Mouse (Mus musculus) WW6 (cell line): Measurements from ENCODE around the gene Trim2.

Experiments used
- DNase-seq: peaks from one replicate; pipeline ENCODE4 v3.0.0-alpha.2; 2013; ENCODE audit warnings: low read depth, low spot score

Trim2 gene

DNA sequence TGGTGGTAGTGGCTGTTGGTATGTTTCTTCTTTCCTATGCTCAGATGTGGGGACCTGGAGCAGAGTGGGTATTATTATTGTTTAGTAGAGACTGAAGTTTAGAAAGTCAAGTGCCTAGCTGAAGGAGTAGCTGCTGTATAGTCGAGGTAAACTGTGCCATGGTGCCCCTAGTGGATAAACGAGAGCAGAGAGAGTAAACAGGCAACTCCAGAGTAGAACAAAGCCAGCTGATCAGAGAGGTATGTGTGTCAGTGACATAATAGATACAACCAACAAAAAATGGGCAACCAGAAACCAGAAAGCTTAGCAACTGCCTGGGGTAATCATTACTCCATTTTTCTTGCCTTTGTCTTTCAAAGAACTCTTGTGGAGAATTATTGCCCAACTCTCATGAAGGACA lies 81.7 kb downstream of the Trim2 start:
- no peak for DNase-seq

DNA sequence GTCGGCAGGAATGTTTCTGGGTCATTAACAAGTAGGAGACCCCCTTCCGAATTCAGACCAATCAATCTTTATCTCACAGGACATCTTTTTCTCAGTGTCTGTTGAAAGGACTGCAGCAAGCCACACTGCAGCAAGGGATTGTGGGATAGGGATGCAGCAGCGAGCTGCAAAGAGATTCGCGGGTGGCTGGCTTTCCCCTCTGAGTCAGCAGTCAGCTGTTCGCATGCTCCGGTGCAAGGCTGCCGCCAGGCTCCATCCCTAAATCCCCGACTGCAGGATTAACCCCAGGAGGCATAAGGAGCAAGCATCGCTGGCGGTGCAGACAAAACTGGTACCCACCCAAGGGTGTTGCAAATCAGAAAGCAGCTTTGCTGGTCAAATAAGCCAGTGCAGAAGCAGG lies 85.9 kb downstream of the Trim2 start:
- DNase-seq, result no peak

GRCm38 (mm10) chr3:84220326-84220725 lies 86.4 kb downstream of the Trim2 start:
- no peak for DNase-seq

DNA sequence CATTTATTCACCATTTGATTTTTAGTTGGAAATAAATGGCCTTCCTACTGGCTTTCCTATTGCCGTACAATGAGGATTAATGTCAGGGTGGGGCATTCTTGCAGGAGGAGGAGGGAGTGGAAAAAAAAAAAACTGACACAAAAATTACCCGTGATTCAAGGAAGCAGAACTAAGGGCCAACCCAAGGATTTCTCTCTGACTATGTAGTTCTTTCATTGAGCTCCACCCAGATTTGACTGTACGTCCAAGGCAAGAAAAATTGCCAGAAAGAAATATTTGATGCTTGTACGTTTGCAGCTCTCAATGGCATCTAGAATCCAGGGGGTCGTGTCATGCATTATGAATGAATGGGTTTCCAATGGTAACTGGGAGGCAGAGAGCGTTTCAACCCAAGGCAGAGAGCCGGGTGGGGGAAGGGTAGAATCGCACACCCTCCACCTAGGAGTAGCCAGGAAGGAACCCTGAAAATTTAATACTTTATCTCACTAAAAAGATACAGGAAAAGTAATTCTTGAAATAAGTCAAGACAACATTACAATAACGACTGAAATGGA lies 86.9 kb downstream of the Trim2 start:
- DNase-seq, result no peak

DNA sequence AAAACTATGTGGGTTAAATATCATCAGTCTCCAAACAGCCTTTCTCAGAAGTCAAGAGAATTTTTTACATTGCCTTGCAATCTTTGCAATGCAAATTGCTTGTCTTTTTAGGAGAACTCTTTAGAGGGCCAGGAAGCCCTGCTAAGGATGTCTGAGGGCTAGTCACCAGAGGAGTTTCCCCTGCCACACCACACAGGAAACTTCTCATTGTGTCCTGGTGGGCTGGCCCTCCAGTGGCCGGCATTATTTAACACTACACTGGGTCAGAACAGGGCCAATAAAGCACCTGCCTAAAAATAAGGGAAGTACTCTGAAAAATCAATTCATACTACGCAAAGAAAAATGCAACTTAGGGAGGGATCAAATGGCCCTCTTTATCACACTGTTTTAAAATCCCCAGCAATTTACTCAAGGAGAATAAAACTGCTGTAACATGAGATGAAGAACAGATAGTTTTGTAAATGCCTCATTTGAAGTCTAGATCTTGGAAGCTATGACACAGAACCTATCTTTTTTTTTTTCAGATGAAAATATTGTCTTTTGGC lies 87.4 kb downstream of the Trim2 start:
- DNase-seq, result no peak

DNA sequence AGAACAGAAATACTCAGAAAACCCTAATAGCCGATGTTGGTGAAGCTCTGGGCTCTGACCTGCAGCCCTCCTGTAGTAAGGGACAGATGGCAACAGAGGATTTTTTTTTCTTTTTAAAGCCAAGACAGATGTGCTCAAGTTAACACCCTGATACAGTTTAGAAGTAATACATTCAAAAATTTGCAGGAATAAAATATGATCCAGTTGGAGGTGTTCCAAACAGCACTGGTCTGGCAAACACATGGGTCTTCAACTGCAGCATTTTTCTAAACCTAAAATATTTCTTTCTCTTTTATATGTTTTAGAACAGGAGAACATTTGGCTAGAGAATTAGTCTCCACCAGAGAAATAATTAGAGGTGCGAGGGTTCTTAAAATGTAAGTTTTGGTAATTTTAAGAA lies 88.2 kb downstream of the Trim2 start:
- DNase-seq, result no peak

DNA sequence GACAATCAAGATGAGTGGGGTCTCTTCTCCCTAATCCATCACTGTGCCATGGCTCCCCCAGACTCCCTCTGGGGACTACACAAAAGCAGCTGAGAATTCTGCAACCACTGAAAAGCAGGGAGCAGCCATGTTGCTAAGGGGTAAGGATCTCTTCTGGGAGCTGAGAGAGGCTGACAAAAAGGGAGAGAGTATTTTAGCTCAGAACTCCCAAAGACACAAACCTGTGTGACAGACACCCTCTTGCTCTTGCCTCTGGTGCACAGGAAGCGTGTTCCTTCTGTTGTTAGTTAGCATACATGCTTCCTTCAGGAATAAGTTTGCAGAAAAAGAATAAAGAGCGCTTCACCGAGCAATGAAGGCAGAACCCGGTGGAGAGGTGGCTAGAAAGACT lies 88.7 kb downstream of the Trim2 start:
- no peak for DNase-seq

GRCm38 (mm10) chr3:84217118-84217960 lies 89.3 kb downstream of the Trim2 start:
- no peak for DNase-seq

DNA sequence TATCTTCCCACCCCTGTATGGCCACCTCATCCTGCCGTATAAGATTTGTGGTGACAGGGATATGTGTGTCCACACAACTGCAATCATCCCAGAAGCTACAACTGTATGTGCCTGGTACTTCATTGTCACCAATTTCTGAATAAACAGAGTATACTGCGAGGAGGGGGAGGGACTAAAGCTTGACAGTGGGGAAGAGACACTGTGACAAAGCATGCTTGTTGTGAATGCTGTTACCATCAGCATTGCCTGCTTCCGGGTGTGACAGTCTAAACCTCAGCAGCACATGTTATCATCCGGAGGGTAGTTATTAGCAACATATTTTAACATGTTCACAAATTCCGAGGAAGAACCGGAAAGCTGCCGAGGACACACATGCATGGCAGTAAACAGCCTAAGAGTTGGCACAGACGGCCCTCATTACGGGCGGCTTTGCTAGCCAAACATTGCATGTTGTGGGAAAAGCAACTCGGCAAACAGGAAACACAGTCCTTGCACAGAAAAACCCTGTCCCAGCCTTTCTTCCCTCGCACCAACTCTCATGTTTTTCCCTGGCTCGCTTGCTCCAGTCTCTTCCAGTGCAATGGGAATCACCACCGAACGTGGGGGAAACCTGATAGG lies 90.8 kb downstream of the Trim2 start:
- DNase-seq, result no peak

DNA sequence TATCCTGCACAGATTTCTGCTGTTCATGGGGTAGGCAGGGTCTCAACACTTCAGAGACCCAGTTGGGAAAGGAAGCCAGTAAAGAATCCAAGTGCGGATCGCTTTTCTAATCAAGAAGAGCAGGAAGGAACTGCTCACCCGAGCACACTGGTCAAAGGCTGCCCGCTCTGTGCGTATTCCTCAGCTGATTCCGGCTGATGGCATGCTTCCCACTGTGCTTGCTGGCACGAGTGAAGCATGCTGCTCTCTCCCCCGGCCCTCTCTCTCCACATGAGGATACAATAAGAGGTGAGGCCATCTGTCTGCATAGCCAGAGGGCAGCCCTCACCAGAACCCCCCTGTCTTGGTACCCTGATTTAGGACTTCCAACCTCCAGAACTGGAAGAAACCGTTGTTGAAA lies 91.4 kb downstream of the Trim2 start:
- DNase-seq, result no peak

DNA sequence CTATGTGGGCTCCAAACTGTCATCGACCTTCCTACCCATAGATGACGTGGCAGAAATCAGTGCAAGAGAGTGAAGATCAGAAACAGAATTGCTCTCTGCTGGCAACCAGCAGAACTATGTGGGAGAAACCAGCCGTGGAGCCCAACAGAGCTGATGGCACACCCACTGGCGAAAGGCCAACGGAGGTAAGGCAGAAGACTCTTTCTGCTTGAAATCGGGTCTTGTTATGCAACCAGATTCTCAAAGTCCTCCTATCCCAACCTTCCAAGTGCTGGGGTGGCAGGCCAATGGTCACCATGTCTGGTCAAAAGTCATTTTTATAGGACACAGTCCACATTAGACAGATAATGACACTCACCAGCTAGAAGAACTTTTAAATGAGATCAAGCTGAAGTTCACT lies 92.2 kb downstream of the Trim2 start:
- DNase-seq, result no peak

GRCm38 (mm10) chr3:84211340-84211875 lies 95.3 kb downstream of the Trim2 start:
- DNase-seq, result no peak

DNA sequence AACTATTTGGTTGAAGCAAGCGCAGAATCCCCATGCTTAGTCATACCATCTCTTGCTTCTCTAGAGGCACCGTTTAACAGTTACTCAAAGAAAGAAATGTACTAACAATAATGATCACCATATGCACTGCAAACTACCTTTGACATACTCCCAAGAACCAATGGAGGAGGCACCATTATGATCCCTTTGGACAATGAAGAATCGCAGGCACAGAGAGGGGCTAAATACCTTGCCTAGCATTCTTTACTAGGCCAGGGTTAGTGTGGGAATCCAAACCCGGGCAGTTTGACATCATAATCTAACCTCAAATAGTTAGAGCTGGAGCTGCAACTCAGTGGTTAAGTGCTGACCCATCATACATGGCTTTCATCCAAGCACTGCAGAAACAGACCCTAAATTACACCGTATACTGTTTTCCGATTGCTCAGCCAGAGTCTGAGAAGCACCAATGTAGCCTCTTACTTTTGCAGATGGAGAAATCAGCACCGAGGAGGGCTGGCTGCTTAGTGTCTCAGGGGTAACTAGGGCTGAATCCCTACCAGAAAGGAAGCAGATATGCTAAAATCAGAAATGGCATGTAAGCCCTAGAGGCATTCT lies 97.7 kb downstream of the Trim2 start:
- DNase-seq, result no peak

GRCm38 (mm10) chr3:84208475-84208874 lies 98.2 kb downstream of the Trim2 start:
- DNase-seq, result no peak

- no peak for DNase-seq
These were observed 99.3 kb downstream of the Trim2 start for GRCm38 (mm10) chr3:84207366-84207765.

GRCm38 (mm10) chr3:84206106-84206505 lies 100.6 kb downstream of the Trim2 start:
- DNase-seq, result no peak

GRCm38 (mm10) chr3:84205650-84206049 lies 101.0 kb downstream of the Trim2 start:
- DNase-seq, result no peak

DNA sequence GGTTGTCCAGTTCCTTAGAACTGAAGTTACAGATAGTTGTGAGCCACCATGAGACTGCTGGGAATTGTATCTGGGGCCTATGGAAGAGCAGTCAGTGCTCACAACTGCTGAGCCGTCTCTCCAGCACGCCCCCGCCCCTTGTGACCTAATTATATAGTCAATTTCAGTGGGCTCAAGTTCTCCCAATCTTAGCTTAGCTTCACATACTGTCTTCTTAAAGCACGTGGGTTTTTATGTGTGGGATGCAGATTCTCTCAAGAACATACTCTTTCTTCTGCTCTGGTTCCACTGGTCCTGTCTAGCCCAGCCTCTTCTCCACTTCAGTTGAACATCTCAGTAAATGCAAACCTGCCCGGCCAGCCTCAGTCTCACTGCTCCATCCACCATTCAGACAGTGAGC lies 102.0 kb downstream of the Trim2 start:
- no peak for DNase-seq

GRCm38 (mm10) chr3:84200559-84201420 lies 105.9 kb downstream of the Trim2 start:
- DNase-seq, result no peak

GRCm38 (mm10) chr3:84199516-84199915 lies 107.2 kb downstream of the Trim2 start:
- no peak for DNase-seq

- no peak for DNase-seq
These were observed 108.4 kb downstream of the Trim2 start for GRCm38 (mm10) chr3:84198229-84198628.
